Mouse (Mus musculus) splenic B cell, adult 2 months (primary cell): ENCODE results near the gene Vwa8.

Experiments used
- DNase-seq: peaks from one replicate; pipeline ENCODE4 v3.0.0-alpha.2; 2011; ENCODE audit warnings: low read depth, low spot score
- H3K27me3 ChIP-seq: 2 replicates; pipeline ENCODE4 v1.6.1; 2012; ENCODE audit warnings: mild to moderate bottlenecking, low read length, moderate library complexity, mixed read lengths; ENCODE audit not compliant: control insufficient read depth, poor library complexity, insufficient read depth, severe bottlenecking
- H3K36me3 ChIP-seq: 2 replicates; pipeline ENCODE4 v1.6.1; 2012; ENCODE audit warnings: mild to moderate bottlenecking, low read length, moderate library complexity, mixed read lengths; ENCODE audit not compliant: control insufficient read depth, poor library complexity, insufficient read depth, severe bottlenecking

Gene Vwa8

DNA sequence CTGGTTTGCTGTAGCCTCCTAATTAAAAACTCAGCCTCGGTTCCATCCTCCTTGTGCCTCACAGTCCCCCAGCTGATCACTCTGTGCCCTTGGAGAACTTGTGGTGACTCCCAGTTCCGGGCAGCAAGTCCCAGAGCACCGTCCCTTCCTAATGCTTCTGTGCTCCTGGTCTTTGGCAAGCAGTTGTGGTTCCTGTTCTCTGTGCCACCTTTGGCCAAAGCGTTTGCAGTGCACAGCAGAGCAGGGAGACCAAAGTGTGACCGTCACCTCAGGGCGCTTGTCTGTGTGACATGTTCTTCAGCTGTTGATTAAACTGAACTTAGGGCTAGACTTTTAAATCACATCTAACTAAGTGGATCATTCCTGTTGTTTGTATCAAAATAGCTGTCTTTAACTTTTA lies 199.1 kb downstream of the Vwa8 start:
- DNase-seq, result no peak
- H3K27me3 ChIP-seq, result no peaks in the 10 kb centered on the region

GRCm38 (mm10) chr14:79049544-79049943 lies 200.7 kb downstream of the Vwa8 start:
- DNase-seq, result no peak
- H3K36me3 ChIP-seq, result no peaks in the 10 kb centered on the region
- H3K27me3 ChIP-seq, result no peaks in the 10 kb centered on the region

More for the DNA sequence above, 199.1 kb downstream of the Vwa8 start:
- no peaks in the 10 kb centered on the region; the same call in 1 of the 2 replicates for H3K36me3 ChIP-seq

GRCm38 (mm10) chr14:79065636-79066035 lies 216.8 kb downstream of the Vwa8 start:
- H3K36me3 ChIP-seq, result no peaks in the 10 kb centered on the region; the same call in 1 of the 2 replicates
- DNase-seq, result no peak
- H3K27me3 ChIP-seq, result no peaks in the 10 kb centered on the region

DNA sequence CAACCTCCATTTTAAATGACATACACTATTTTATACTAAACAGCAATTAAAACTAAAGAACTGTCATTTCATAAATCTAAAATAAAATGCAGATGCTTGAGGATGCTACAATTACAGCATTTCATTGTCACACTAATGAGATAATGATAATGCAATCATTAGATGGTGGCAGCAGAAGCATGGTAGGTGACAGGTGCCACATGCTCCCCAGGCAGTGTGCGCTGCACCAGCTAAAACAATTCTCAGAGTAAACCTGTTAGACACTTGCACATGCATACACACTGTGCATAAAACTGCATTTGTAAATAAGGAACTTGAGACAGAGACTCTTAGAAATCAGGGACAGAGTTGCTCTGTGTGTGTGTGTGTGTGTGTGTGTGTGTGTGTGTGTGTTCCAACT lies 220.7 kb downstream of the Vwa8 start:
- DNase-seq, result no peak
- H3K27me3 ChIP-seq, result no peaks in the 10 kb centered on the region
- no peaks in the 10 kb centered on the region; the same call in 1 of the 2 replicates for H3K36me3 ChIP-seq

DNA sequence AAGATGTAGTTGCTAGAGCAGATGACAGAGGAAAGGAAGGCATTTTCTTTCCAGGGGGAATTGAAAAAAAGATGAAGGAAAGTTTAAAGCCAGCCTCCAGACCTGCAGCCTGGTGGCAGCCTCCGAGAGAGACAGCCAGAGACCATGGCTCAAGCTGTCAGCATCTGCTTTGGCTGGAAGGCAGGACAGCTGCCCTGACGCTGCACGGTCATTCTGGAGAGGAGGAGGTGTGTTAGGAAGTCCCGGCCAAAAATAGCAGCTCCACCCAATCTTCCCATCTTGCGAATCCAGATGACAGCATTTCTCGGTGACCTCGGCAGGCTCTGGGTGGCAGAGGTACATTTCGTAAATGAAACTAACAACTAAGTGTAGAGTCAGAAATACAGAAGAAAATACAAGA lies 225.9 kb downstream of the Vwa8 start:
- Histone ChIP-seq H3K27me3 (no peaks in the 10 kb centered on the region), H3K36me3 (no peaks in the 10 kb centered on the region)
- no peak for DNase-seq

DNA sequence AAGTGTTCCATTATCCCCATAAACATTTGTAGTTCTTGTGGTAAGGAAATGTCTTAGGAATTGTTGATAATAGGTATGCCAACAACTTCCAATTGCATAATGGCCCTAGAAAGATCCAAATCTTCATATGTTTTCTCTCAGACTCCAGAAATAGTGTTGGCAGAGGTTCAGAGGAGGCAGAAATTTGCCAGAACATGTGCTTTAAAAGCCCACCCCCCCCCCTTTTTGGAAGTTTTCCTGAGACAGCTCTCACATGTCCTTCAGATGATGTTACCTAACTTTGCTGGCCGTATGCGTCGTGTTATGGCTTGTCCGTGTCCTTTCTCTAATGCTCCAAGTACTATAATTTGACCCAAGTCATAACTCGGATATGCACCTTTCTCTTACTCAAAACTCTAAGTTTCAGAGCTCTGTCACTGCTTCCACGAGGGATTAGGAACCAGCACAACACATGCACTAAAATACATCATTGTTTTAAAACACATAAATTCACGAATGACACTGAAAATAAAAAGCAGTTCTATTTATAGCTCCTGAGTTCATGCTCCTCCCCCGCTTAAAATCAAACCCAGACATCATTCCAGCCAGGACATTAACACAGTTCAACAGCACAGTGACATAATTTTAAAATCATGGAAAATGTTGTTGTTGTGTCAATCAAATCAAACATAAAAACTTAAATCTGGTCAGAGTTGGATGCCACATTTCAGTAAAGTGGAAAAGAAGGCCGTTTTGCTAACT lies 227.9 kb downstream of the Vwa8 start:
- Histone ChIP-seq H3K27me3 (no peaks in the 10 kb centered on the region), H3K36me3 (no peaks in the 10 kb centered on the region)
- DNase-seq, result no peak

DNA sequence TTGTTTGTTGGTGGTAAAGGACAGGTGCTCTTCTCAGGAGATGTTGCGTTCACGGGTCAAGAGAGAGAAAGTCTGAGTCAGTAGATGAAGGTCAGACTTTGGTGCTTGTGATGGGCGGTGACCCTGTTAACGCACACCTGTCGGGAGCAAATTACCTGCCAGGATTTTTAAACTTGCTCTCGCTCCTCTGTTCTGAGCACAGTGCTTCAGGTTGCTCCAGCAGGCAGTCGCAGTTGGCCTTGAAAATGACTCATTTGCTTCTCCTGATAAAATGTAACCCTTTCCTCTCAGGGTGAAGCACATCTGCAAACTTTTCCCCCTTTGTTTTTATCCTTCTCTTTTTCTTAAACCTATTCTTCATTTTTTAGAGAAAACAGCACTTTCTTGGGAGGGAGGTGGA lies 234.7 kb downstream of the Vwa8 start:
- Histone ChIP-seq H3K36me3 (no peaks in the 10 kb centered on the region), H3K27me3 (no peaks in the 10 kb centered on the region)
- no peak for DNase-seq

DNA sequence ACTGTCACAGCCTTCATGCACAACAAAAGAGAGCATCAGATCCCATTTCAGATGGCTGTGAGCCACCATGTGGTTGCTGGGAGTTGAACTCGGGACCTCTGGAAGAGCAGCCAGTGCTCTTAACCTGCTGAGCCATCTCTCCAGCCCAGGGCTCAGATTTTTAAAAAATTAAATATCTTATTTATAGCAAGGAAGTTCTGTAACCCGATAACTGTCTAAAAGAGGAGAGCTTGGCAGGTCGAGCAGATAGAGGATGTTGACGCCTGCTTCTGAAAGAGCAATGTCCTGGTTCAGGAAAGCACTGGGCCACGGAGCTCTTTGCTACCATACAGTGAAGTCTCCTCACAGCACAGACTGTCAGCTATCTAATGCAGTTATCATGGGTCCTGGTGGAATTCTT lies 237.2 kb downstream of the Vwa8 start:
- no peaks in the 10 kb centered on the region for H3K27me3 ChIP-seq
- DNase-seq, result no peak
- no peaks in the 10 kb centered on the region for H3K36me3 ChIP-seq

GRCm38 (mm10) chr14:79089464-79089863 lies 240.6 kb downstream of the Vwa8 start:
- DNase-seq, result peak; percentile 3
- H3K36me3 ChIP-seq, result no peaks in the 10 kb centered on the region
- no peaks in the 10 kb centered on the region for H3K27me3 ChIP-seq

GRCm38 (mm10) chr14:79097181-79097580 lies 248.3 kb downstream of the Vwa8 start:
- Histone ChIP-seq H3K36me3 (no peaks in the 10 kb centered on the region), H3K27me3 (no peaks in the 10 kb centered on the region)
- no peak for DNase-seq

DNA sequence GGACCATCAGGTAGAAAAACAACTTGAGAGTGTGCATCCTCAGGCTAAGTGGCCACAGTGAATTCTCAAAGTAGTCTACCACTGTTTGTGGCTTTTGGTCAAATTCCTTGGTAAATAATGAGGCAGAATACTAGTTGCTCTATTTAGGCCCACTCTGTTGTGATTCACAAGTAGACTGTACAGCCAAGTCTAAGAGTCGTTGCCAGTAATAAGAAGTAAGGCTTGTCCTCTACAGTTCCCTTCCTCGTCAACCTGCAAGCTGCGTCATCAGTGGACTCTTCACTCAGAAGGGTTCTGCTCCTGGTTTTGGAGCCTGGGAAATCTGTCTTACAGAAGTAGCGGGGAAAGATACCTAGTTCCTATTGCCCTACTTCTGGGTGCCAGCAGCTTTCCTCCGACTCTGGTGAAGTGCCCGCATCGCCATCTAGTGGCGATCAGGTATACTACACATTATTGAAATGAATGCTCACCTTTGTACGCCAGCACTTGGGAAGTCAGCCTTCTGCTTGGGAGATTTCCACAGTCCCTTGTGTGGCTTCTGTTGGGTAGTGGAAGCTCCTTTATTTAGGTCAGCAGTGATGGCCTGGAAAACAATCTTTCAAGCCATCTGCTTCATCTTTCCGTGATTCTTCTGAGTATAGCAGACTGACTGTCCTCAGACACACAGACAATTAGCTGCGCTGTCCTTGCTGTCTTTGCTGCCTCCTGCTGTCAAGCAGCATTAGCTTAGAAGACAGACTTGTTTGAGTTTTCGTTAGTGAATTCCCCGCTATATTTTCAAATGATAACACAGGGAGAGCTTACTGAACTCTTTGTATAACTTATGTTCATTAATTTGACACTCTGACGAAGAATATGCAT lies 258.0 kb downstream of the Vwa8 start:
- peak; percentile 76 for DNase-seq
- Histone ChIP-seq H3K27me3 (no peaks in the 10 kb centered on the region), H3K36me3 (no peaks in the 10 kb centered on the region)

DNA sequence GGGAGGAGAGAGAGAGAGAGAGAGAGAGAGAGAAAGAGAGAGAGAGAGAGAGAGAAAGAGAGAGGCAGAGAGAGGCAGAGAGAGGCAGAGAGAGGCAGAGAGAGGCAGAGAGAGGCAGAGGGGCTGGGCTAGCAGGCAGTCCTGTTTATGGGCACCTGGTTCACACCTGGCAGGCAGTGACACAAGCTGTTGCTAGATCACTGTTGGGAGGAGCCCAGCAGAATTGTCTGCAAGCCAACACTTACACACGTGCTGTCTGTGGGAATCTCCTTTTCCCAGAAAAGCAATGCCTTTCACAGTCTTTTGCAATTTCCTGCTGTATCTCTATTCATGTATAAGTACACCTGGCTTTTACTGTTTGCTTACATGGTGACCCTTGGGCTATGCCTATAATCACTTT lies 260.5 kb downstream of the Vwa8 start:
- Histone ChIP-seq H3K36me3 (no peaks in the 10 kb centered on the region), H3K27me3 (no peaks in the 10 kb centered on the region)
- DNase-seq, result no peak

GRCm38 (mm10) chr14:79110012-79110411 lies 261.2 kb downstream of the Vwa8 start:
- Histone ChIP-seq H3K27me3 (no peaks in the 10 kb centered on the region), H3K36me3 (no peaks in the 10 kb centered on the region)
- no peak for DNase-seq

GRCm38 (mm10) chr14:79112050-79112449 lies 263.2 kb downstream of the Vwa8 start:
- DNase-seq, result no peak
- Histone ChIP-seq H3K27me3 (no peaks in the 10 kb centered on the region), H3K36me3 (no peaks in the 10 kb centered on the region)
